Mouse (Mus musculus): ENCODE measurements at regions not wholly inside any gene's neighbourhood (a gene's known extent, or its start where the extent isn't known, plus 50 kb on each side); places are given as distances from the start of the nearest gene placed in this dataset.

DNA sequence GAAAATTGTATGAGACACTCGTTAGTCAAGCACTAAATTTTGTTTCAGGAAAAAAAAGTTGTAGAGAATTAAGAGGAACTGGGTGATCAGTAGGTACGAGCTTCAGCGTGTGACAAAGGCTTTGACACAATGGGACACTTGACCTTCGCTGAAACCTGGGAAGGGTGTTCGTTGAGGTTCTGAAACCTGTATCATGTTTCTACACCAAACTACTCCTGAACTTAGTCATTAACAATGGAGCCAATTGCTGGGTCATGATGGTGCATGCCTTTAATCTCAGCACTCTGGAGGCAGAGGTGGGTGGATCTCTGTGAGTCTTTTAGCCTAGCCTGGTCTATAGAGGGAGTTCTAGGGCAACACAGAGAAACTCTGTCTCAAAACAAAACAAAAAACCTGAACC, 81.3 kb upstream of the Psmd7 start:
- Histone ChIP-seq H3K4me2 (ENCODE audit: low read depth, low read length) (no peak overlapping the region), H3K4me1 (ENCODE audit: control insufficient read depth, low read depth, low read length) (no peaks in the 10 kb centered on the region), H3K36me3 (ENCODE audit: control insufficient read depth, insufficient read depth) (no peaks in the 10 kb centered on the region), H3K9ac (ENCODE audit: low read depth, low read length) (no peak overlapping the region), H3K27ac (ENCODE audit: low read length) (no peak overlapping the region), H3K4me3 (ENCODE audit: low read depth, low read length) (no peak overlapping the region), H3K9me3 (replicated peaks; ENCODE audit: control insufficient read depth, low read length) (no peaks in the 10 kb centered on the region), H3K27me3 (ENCODE audit: control insufficient read depth, insufficient read depth, low read depth, low read length) (no peaks in the 10 kb centered on the region)
- 61% methylated on average over 5 of the region's 5 CpGs for WGBS (ENCODE audit: insufficient replicate concordance)
- no peak for ATAC-seq (ENCODE audit: low read depth)

- Histone ChIP-seq H3K27ac (ENCODE audit: low read length) (no peak overlapping the region), H3K9ac (ENCODE audit: low read depth, low read length) (no peak overlapping the region), H3K36me3 (ENCODE audit: control insufficient read depth, insufficient read depth) (no peaks in the 10 kb centered on the region), H3K4me2 (ENCODE audit: low read depth, low read length) (no peak overlapping the region), H3K4me3 (ENCODE audit: low read depth, low read length) (no peak overlapping the region), H3K4me1 (ENCODE audit: control insufficient read depth, low read depth, low read length) (no peaks in the 10 kb centered on the region), H3K27me3 (ENCODE audit: control insufficient read depth, insufficient read depth, low read depth, low read length) (no peaks in the 10 kb centered on the region), H3K9me3 (replicated peaks; ENCODE audit: control insufficient read depth, low read length) (no peaks in the 10 kb centered on the region)
- WGBS (ENCODE audit: insufficient replicate concordance), result 66% methylated on average over 8 of the region's 8 CpGs
- no peak for ATAC-seq (ENCODE audit: low read depth)
Measured at GRCm38 (mm10) chr8:107671471-107671870, 83.2 kb upstream of the Psmd7 start.

GRCm38 (mm10) chr8:107672691-107673090, 84.4 kb upstream of the Psmd7 start:
- no peaks in the 10 kb centered on the region for H3K27me3 ChIP-seq (ENCODE audit: control insufficient read depth, insufficient read depth, low read depth, low read length)
- ATAC-seq (ENCODE audit: low read depth), result no peak
- no peak overlapping the region for H3K4me3 ChIP-seq (ENCODE audit: low read depth, low read length)
- H3K9ac ChIP-seq (ENCODE audit: low read depth, low read length), result no peak overlapping the region
- no peak overlapping the region for H3K4me2 ChIP-seq (ENCODE audit: low read depth, low read length)
- H3K4me1 ChIP-seq (ENCODE audit: control insufficient read depth, low read depth, low read length), result no peaks in the 10 kb centered on the region
- H3K36me3 ChIP-seq (ENCODE audit: control insufficient read depth, insufficient read depth), result no peaks in the 10 kb centered on the region
- 76% methylated on average over 6 of the region's 6 CpGs for WGBS (ENCODE audit: insufficient replicate concordance)
- no peak overlapping the region for H3K27ac ChIP-seq (ENCODE audit: low read length)
- no peaks in the 10 kb centered on the region; the same call in 1 of the 2 replicates for H3K9me3 ChIP-seq (replicated peaks; ENCODE audit: control insufficient read depth, low read length)

GRCm38 (mm10) chr8:107682066-107682465, 93.8 kb upstream of the Psmd7 start:
- Histone ChIP-seq H3K9ac (ENCODE audit: low read depth, low read length) (no peak overlapping the region), H3K9me3 (replicated peaks; ENCODE audit: control insufficient read depth, low read length) (no peaks in the 10 kb centered on the region; the same call in 1 of the 2 replicates), H3K4me2 (ENCODE audit: low read depth, low read length) (no peak overlapping the region), H3K4me1 (ENCODE audit: control insufficient read depth, low read depth, low read length) (no peaks in the 10 kb centered on the region), H3K4me3 (ENCODE audit: low read depth, low read length) (no peak overlapping the region), H3K27ac (ENCODE audit: low read length) (no peak overlapping the region), H3K36me3 (ENCODE audit: control insufficient read depth, insufficient read depth) (no peaks in the 10 kb centered on the region), H3K27me3 (ENCODE audit: control insufficient read depth, insufficient read depth, low read depth, low read length) (no peaks in the 10 kb centered on the region)
- 77% methylated on average over 11 of the region's 11 CpGs for WGBS (ENCODE audit: insufficient replicate concordance)
- no peak for ATAC-seq (ENCODE audit: low read depth)

DNA sequence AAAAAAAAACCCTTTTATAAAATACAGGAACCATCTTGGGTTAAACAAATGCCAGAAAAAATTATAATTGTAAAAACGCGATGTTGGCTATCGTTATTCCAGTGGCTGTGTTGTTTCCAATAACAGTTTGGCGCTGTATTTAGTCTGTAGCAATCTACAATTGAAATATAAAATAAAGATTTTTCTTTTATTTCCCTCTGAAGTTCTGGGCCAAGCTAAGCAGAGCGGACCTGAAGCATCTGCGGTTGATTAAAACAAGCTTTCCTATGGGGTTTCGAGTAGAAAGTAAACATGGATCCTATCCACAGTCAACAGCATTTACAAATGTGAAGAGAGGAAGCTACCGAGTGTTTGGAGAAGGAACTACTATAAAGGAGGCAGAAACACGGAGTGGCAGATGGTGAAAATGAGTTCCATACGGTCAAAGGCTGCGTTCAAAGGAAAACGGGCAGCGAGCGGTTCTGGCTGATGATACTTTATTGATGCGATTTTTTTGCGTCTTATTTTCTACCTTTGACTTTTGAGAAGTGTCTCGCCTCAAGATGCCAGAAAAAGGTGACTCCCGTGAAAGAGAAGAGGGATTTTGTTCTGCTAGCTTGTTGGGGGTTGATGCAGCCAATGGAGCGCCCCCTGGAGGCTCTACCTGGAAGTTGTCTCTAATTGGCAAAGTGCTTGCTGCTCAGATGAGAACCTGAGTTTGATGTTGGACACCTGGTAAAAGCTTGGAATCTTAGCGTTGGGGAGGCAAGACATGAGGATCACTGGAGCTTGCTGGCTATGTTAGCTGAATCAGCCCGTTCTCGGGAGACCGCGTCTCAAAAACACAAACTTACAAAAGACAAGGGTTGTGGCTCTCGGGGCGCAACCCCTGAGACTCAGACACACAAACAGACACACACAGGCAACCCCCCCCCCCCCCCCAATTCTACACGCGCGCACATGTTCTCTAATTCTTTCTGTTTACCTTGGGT, 96.7 kb upstream of the Psmd7 start:
- H3K9ac ChIP-seq (ENCODE audit: low read depth, low read length), result no peak overlapping the region
- no peaks in the 10 kb centered on the region for H3K27me3 ChIP-seq (ENCODE audit: control insufficient read depth, insufficient read depth, low read depth, low read length)
- no peaks in the 10 kb centered on the region for H3K4me1 ChIP-seq (ENCODE audit: control insufficient read depth, low read depth, low read length)
- WGBS (ENCODE audit: insufficient replicate concordance), result 62% methylated on average over 29 of the region's 29 CpGs
- no peak for ATAC-seq (ENCODE audit: low read depth)
- H3K36me3 ChIP-seq (ENCODE audit: control insufficient read depth, insufficient read depth), result no peaks in the 10 kb centered on the region
- no peaks in the 10 kb centered on the region for H3K9me3 ChIP-seq (replicated peaks; ENCODE audit: control insufficient read depth, low read length)
- no peak overlapping the region for H3K4me2 ChIP-seq (ENCODE audit: low read depth, low read length)
- no peak overlapping the region for H3K27ac ChIP-seq (ENCODE audit: low read length)
- no peak overlapping the region for H3K4me3 ChIP-seq (ENCODE audit: low read depth, low read length)

DNA sequence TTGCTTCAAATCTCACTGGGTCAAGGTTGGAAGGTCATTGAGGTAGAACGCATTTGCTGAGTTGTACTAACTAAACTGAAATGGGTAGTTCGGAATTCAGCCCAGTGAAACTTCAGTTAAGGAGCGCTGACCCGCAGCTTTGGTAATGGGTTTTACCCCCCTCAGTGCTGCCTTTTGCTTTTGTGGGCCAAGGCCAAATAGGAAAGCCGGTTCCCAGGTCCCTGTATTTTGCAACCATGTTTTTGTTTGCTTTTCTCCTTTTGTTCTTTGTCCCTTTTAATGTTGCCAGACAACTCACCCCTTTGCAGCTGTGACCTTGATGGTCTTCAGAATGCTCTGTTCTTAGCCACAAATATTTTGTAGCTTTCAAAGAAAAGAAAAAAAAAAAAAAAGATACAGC, 98.7 kb upstream of the Psmd7 start:
- no peak overlapping the region for H3K4me3 ChIP-seq (ENCODE audit: low read depth, low read length)
- H3K27ac ChIP-seq (ENCODE audit: low read length), result no peak overlapping the region; the same call in 1 of the 2 replicates
- no peaks in the 10 kb centered on the region for H3K27me3 ChIP-seq (ENCODE audit: control insufficient read depth, insufficient read depth, low read depth, low read length)
- no peaks in the 10 kb centered on the region for H3K4me1 ChIP-seq (ENCODE audit: control insufficient read depth, low read depth, low read length)
- ATAC-seq (ENCODE audit: low read depth), result peak; percentile 43
- no peaks in the 10 kb centered on the region for H3K9me3 ChIP-seq (replicated peaks; ENCODE audit: control insufficient read depth, low read length)
- H3K4me2 ChIP-seq (ENCODE audit: low read depth, low read length), result no peak overlapping the region
- H3K9ac ChIP-seq (ENCODE audit: low read depth, low read length), result no peak overlapping the region
- H3K36me3 ChIP-seq (ENCODE audit: control insufficient read depth, insufficient read depth), result no peaks in the 10 kb centered on the region
- 58% methylated on average over 5 of the region's 5 CpGs for WGBS (ENCODE audit: insufficient replicate concordance)

- Histone ChIP-seq H3K36me3 (ENCODE audit: control insufficient read depth, insufficient read depth) (no peaks in the 10 kb centered on the region), H3K4me1 (ENCODE audit: control insufficient read depth, low read depth, low read length) (no peaks in the 10 kb centered on the region), H3K9me3 (replicated peaks; ENCODE audit: control insufficient read depth, low read length) (no peaks in the 10 kb centered on the region), H3K4me3 (ENCODE audit: low read depth, low read length) (no peak overlapping the region), H3K4me2 (ENCODE audit: low read depth, low read length) (no peak overlapping the region), H3K9ac (ENCODE audit: low read depth, low read length) (no peak overlapping the region), H3K27ac (ENCODE audit: low read length) (peak overlapping the region; percentile 10; the same call in 1 of the 2 replicates), H3K27me3 (ENCODE audit: control insufficient read depth, insufficient read depth, low read depth, low read length) (no peaks in the 10 kb centered on the region)
- no peak for ATAC-seq (ENCODE audit: low read depth)
- 70% methylated on average over 9 of the region's 9 CpGs for WGBS (ENCODE audit: insufficient replicate concordance)
Measured at GRCm38 (mm10) chr8:107687529-107687928, 99.3 kb upstream of the Psmd7 start.

DNA sequence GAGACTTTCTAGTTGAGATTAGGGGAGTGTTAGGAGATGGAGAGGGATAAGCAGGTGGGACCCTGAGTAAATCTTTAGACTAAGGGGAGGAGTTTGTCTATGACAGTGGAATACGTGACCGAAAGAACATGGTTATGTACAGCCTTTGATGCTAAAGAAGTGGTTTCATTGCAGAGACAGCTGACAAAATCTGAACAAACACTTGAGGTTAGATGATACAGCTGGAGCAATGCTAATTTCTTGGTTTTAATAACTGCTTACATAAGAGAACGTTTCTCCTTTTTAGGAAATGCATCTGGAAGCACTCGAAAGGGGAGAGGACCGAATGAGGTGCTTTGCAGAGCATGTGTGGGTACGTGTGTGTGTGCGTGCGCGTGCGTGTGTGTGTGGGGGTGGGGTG, 100.8 kb upstream of the Psmd7 start:
- H3K36me3 ChIP-seq (ENCODE audit: control insufficient read depth, insufficient read depth), result no peaks in the 10 kb centered on the region
- H3K4me3 ChIP-seq (ENCODE audit: low read depth, low read length), result no peak overlapping the region
- H3K27ac ChIP-seq (ENCODE audit: low read length), result no peak overlapping the region
- ATAC-seq (ENCODE audit: low read depth), result no peak
- H3K4me2 ChIP-seq (ENCODE audit: low read depth, low read length), result no peak overlapping the region
- no peaks in the 10 kb centered on the region for H3K4me1 ChIP-seq (ENCODE audit: control insufficient read depth, low read depth, low read length)
- WGBS (ENCODE audit: insufficient replicate concordance), result 83% methylated on average over 10 of the region's 10 CpGs
- H3K27me3 ChIP-seq (ENCODE audit: control insufficient read depth, insufficient read depth, low read depth, low read length), result no peaks in the 10 kb centered on the region
- H3K9me3 ChIP-seq (replicated peaks; ENCODE audit: control insufficient read depth, low read length), result no peaks in the 10 kb centered on the region
- H3K9ac ChIP-seq (ENCODE audit: low read depth, low read length), result no peak overlapping the region

DNA sequence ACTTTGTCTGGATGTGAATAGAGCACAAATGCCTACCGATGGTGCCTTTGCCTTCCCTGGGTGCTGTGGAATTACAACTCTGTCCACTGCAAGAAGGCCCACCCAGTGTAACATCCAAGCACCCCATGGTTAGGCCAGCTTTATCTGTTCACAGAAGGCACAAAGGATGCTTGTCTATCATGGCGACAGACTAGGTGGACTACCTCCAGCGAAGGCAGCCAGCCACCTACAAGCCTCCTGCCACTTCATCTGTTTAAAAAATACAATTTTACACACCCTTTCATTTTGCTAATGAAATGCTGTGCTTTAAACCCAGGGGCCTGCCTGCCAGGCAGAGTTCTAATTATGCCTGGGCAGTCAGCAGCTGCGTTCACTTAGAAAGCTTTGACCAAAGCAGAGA, 103.0 kb upstream of the Psmd7 start:
- 77% methylated on average over 4 of the region's 4 CpGs for WGBS (ENCODE audit: insufficient replicate concordance)
- Histone ChIP-seq H3K4me1 (ENCODE audit: control insufficient read depth, low read depth, low read length) (no peaks in the 10 kb centered on the region), H3K27ac (ENCODE audit: low read length) (no peak overlapping the region), H3K36me3 (ENCODE audit: control insufficient read depth, insufficient read depth) (no peaks in the 10 kb centered on the region), H3K4me3 (ENCODE audit: low read depth, low read length) (no peak overlapping the region), H3K27me3 (ENCODE audit: control insufficient read depth, insufficient read depth, low read depth, low read length) (no peaks in the 10 kb centered on the region), H3K9ac (ENCODE audit: low read depth, low read length) (no peak overlapping the region), H3K9me3 (replicated peaks; ENCODE audit: control insufficient read depth, low read length) (no peaks in the 10 kb centered on the region), H3K4me2 (ENCODE audit: low read depth, low read length) (no peak overlapping the region)
- no peak for ATAC-seq (ENCODE audit: low read depth)
